Mouse (Mus musculus) C2C12 (cell line): ENCODE results near the gene Pigc. TPM values are rescaled to one million over a fixed set of nuclear protein-coding genes. Genes with fewer than 3 reads are reported as not detected.

Experiments used
- H3K27me3 ChIP-seq: one replicate; pipeline ENCODE4 v1.6.1; 2011; ENCODE audit not compliant: control insufficient read depth, insufficient read depth, insufficient read length
- H3K36me3 ChIP-seq: one replicate; pipeline ENCODE4 v1.6.1; 2011; ENCODE audit not compliant: control insufficient read depth, insufficient read depth
- H3K4me3 ChIP-seq: one replicate; pipeline ENCODE4 v1.5.1; 2011; ENCODE audit warnings: mild to moderate bottlenecking, control low read depth; ENCODE audit not compliant: poor library complexity, insufficient read depth, severe bottlenecking
- H3K79me2 ChIP-seq: one replicate; pipeline ENCODE4 v1.6.1; 2011; ENCODE audit not compliant: control insufficient read depth, insufficient read depth
- H3K79me3 ChIP-seq: one replicate; pipeline ENCODE4 v1.6.1; 2011; ENCODE audit warnings: low read depth, control low read depth
- H3ac ChIP-seq: one replicate; pipeline ENCODE3; 2011; ENCODE audit warnings: low read depth; ENCODE audit not compliant: control insufficient read depth, insufficient read length
- CEBPB ChIP-seq: IDR thresholded peaks from one replicate; pipeline ENCODE4 v1.6.1; 2011; ENCODE audit warnings: low read depth, mild to moderate bottlenecking, control low read depth, moderate library complexity
- CTCF ChIP-seq: IDR thresholded peaks from one replicate; pipeline ENCODE4 v1.5.1; 2011; ENCODE audit not compliant: control insufficient read depth, insufficient read depth, insufficient read length
- FOSL1 ChIP-seq: IDR thresholded peaks from one replicate; pipeline ENCODE4 v1.8.0; 2011; ENCODE audit warnings: mild to moderate bottlenecking, low read length; ENCODE audit not compliant: poor library complexity, insufficient read depth, severe bottlenecking
- MAX ChIP-seq: IDR thresholded peaks from one replicate; pipeline ENCODE4 v1.6.1; 2011; ENCODE audit warnings: mild to moderate bottlenecking, control low read depth
- MYOD1 ChIP-seq: IDR thresholded peaks from one replicate; pipeline ENCODE4 v1.6.1; 2011; ENCODE audit warnings: low read depth; ENCODE audit not compliant: control insufficient read depth, insufficient read length
- MYOG ChIP-seq: IDR thresholded peaks from one replicate; pipeline ENCODE4 v1.6.1; 2011; ENCODE audit not compliant: control insufficient read depth, insufficient read length; ENCODE audit errors: extremely low read depth
- USF1 ChIP-seq: IDR thresholded peaks from one replicate; pipeline ENCODE4 v1.6.1; 2011; ENCODE audit warnings: low read depth, mild to moderate bottlenecking, control low read depth, moderate library complexity
- polyA plus RNA-seq: library from polyadenylated mRNA; unstranded; fragments of >200 nt; fragmentation: generic; extraction: Trizol; gene quantifications from one replicate; pipeline ENCODE4 v1.2.1, GENCODE M21; 2012; ENCODE audit warnings: missing spikeins

Pigc gene
- polyA plus RNA-seq, 1 experiment = 9.2 TPM

- no peak overlapping the region for H3K4me3 ChIP-seq
Observed at GRCm38 (mm10) chr1:162008208-162008607, 39.2 kb downstream of the Pigc start.

GRCm38 (mm10) chr1:162008631-162009067 lies 39.7 kb downstream of the Pigc start:
- no peak overlapping the region for H3K4me3 ChIP-seq
- no peak overlapping the region for H3ac ChIP-seq
- TF ChIP-seq CEBPB = no peak
- TF ChIP-seq CTCF = no peak
- no peak for TF ChIP-seq FOSL1
- no peak for TF ChIP-seq USF1
- no peak for TF ChIP-seq MAX
- no peak for TF ChIP-seq MYOD1
- TF ChIP-seq MYOG = no peak
- no peaks in the 10 kb centered on the region for H3K27me3 ChIP-seq
- no peaks in the 10 kb centered on the region for H3K36me3 ChIP-seq
- no peaks in the 10 kb centered on the region for H3K79me2 ChIP-seq
- no peaks in the 10 kb centered on the region for H3K79me3 ChIP-seq

More at GRCm38 (mm10) chr1:162008208-162008607, 39.2 kb downstream of the Pigc start:
- no peak overlapping the region for H3ac ChIP-seq
- no peaks in the 10 kb centered on the region for H3K27me3 ChIP-seq
- no peaks in the 10 kb centered on the region for H3K36me3 ChIP-seq
- H3K79me3 ChIP-seq = no peaks in the 10 kb centered on the region
- TF ChIP-seq MYOG (no peak), MAX (no peak), CTCF (no peak), CEBPB (no peak), FOSL1 (no peak), USF1 (no peak), MYOD1 (no peak)
- no peaks in the 10 kb centered on the region for H3K79me2 ChIP-seq

- Histone ChIP-seq H3K79me2 (no peaks in the 10 kb centered on the region), H3K27me3 (no peaks in the 10 kb centered on the region), H3K4me3 (no peak overlapping the region), H3K79me3 (no peaks in the 10 kb centered on the region), H3ac (no peak overlapping the region), H3K36me3 (no peaks in the 10 kb centered on the region)
- TF ChIP-seq MYOD1 (no peak), MAX (no peak), MYOG (no peak), USF1 (no peak), FOSL1 (no peak)
Observed at GRCm38 (mm10) chr1:162009086-162009485, 40.1 kb downstream of the Pigc start.

- Histone ChIP-seq H3K36me3 (no peaks in the 10 kb centered on the region), H3K79me2 (no peaks in the 10 kb centered on the region), H3K4me3 (no peak overlapping the region), H3K79me3 (no peaks in the 10 kb centered on the region), H3K27me3 (no peaks in the 10 kb centered on the region), H3ac (no peak overlapping the region)
- TF ChIP-seq FOSL1 (no peak), USF1 (no peak)
Observed at GRCm38 (mm10) chr1:162011523-162012245, 42.7 kb downstream of the Pigc start.

- H3ac ChIP-seq = no peak overlapping the region
- no peaks in the 10 kb centered on the region for H3K79me3 ChIP-seq
Observed at GRCm38 (mm10) chr1:162013561-162013960, 44.6 kb downstream of the Pigc start.

DNA sequence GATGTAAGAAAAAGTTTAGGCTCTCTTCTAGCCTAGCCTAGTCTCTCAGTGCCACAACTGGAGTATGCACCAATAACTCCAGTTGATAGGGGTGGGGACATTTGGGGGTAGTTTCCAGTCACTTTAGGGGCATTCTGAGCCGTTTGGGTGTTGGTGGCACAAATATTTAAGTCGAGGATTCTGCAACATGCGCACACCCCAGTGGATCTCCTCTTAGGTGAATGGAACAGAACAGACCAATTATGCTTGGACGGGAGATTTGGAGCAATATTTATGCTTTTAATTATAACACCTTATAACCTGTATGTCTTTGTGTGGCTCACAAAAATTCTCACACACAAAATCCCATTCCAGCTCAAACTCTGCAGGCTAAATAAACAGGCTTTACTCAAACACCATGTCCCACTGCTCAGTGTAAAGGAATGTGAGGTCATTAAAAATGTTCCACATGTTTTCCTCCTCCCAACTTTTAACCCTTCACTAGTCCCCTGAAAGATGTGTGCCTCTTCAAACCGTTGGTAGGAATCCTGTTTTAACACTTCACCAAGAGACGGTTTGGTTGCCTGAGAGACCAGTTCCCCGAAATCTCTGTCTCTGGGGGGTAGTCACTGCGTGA lies 46.4 kb downstream of the Pigc start:
- Histone ChIP-seq H3ac (no peak overlapping the region), H3K27me3 (no peaks in the 10 kb centered on the region), H3K36me3 (no peaks in the 10 kb centered on the region), H3K79me2 (no peaks in the 10 kb centered on the region), H3K4me3 (no peak overlapping the region), H3K79me3 (no peaks in the 10 kb centered on the region)
- no peak for TF ChIP-seq MYOD1
- no peak for TF ChIP-seq CTCF
- TF ChIP-seq MAX = no peak
- no peak for TF ChIP-seq MYOG
- TF ChIP-seq FOSL1 = no peak
- no peak for TF ChIP-seq CEBPB
- TF ChIP-seq USF1 = no peak

More at GRCm38 (mm10) chr1:162013561-162013960, 44.6 kb downstream of the Pigc start:
- Histone ChIP-seq H3K27me3 (no peaks in the 10 kb centered on the region), H3K79me2 (no peaks in the 10 kb centered on the region), H3K4me3 (no peak overlapping the region), H3K36me3 (no peaks in the 10 kb centered on the region)
- TF ChIP-seq FOSL1 = no peak
- no peak for TF ChIP-seq CTCF
- TF ChIP-seq USF1 = no peak
- no peak for TF ChIP-seq MYOD1
- TF ChIP-seq CEBPB = no peak
- TF ChIP-seq MYOG = no peak
- no peak for TF ChIP-seq MAX
